Mouse (Mus musculus) spleen, adult 2 months (tissue): Measurements from ENCODE around the gene Bub1b.

Experiments
- CTCF ChIP-seq: fragments of 200-500 bp; IDR thresholded peaks from 2 replicates; pipeline ENCODE4 v1.5.1; 2011; ENCODE audit warnings: mild to moderate bottlenecking, inconsistent platforms; ENCODE audit not compliant: insufficient read depth, insufficient read length, insufficient replicate concordance; ENCODE audit errors: extremely low read depth
- POLR2A ChIP-seq: fragments of 200-500 bp; IDR thresholded peaks from 2 replicates; pipeline ENCODE4 v1.6.1; 2011; ENCODE audit warnings: low read depth, low read length, inconsistent platforms

- TF ChIP-seq POLR2A (no peak), CTCF (no peak)
These were observed 6.1 kb downstream of the Bub1b start for GRCm38 (mm10) chr2:118604091-118604490.
